ENCODE assay signal across 8 mouse cellular contexts in the genomic region with DNA sequence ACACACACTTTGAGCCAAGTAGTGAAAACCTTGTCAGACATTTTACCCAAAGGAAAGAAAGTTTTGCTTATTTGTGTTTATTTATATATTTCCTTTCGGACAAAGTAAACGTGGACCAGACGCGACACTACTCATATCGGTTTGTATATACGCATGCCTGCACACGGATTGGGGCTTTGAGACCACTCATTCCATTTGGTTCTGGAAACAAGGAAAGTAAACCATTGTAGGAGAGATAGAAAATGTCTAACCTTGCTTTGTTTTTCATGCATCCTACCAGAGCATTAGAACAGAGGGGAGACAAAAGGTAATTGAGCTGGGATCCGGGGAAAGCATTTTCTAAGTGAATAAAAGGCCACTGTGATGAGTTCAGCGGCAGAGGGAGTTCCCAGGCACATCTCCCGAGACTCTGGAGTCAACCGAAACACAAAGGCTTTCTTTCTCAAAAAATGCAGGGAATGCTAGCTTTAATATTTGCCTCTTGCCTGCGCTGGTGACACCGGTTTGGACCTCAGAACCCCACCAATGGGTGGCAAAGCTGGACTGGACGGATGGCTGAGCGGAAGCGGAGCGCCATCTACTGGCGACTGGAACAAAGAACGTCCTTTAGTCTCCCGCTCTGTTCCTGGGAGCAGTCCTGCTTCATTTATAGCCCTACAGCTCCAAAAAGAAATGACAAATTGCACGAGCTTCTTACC.
A peak's percentile ranks its signal among the peaks of the same experiment; 100 is the strongest.
DNase-seq lines count a peak whose midpoint lies in the region; ATAC-seq lines count a peak whose summit lies in the region.

No protein-coding gene starts in this region.

- H3K9me3 ChIP-seq in forebrain, embryonic 12.5 days, result no peaks in the 10 kb centered on the region
- H3K9me3 ChIP-seq in heart, embryonic 16.5 days (replicated peaks; ENCODE audit: control insufficient read depth, low read length), result no peaks in the 10 kb centered on the region
- H3K9me3 ChIP-seq in liver, embryonic 13.5 days (replicated peaks), result no peaks in the 10 kb centered on the region
- no peaks in the 10 kb centered on the region for H3K9me3 ChIP-seq in neural tube, embryonic 14.5 days (ENCODE audit: control insufficient read depth, low read length)

- peak overlapping the region; percentile 51 for H3K4me2 ChIP-seq in forebrain, embryonic 12.5 days
- peak overlapping the region; percentile 65 for H3K4me2 ChIP-seq in heart, embryonic 16.5 days (ENCODE audit: low read depth, low read length)
- H3K4me2 ChIP-seq in liver, embryonic 13.5 days, result no peak overlapping the region
- peak overlapping the region; percentile 52 for H3K4me2 ChIP-seq in neural tube, embryonic 14.5 days (ENCODE audit: low read depth, low read length)

- H3K27me3 ChIP-seq in forebrain, embryonic 12.5 days, result no peaks in the 10 kb centered on the region
- H3K27me3 ChIP-seq in heart, embryonic 16.5 days (ENCODE audit: control insufficient read depth, insufficient read depth, low read length), result no peaks in the 10 kb centered on the region
- no peaks in the 10 kb centered on the region for H3K27me3 ChIP-seq in liver, embryonic 13.5 days
- H3K27me3 ChIP-seq in neural tube, embryonic 14.5 days (ENCODE audit: control insufficient read depth, insufficient read depth, low read length), result no peaks in the 10 kb centered on the region

- peak overlapping the region; percentile 49; the same call in 1 of the 2 replicates for H3K9ac ChIP-seq in forebrain, embryonic 12.5 days
- 0 out of 2 replicates have a peak overlapping the region, but pooled peaks have one; percentile 23 for H3K9ac ChIP-seq in heart, embryonic 16.5 days (ENCODE audit: low read length)
- H3K9ac ChIP-seq in liver, embryonic 13.5 days, result no peak overlapping the region
- H3K9ac ChIP-seq in neural tube, embryonic 14.5 days (replicated peaks; ENCODE audit: low read depth, low read length), result no peak overlapping the region; the same call in 1 of the 2 replicates

- peak; percentile 51 for ATAC-seq in CD4-positive, CD25-positive, alpha-beta regulatory T cell, adult 4 months
- peak; percentile 89 for ATAC-seq in forebrain, embryonic 12.5 days (ENCODE audit: low FRiP score)
- ATAC-seq in heart, embryonic 16.5 days (replicated peaks; ENCODE audit: extremely low read depth, insufficient read depth, low FRiP score), result peak; percentile 67; the same call in 1 of the 2 replicates
- no peak for ATAC-seq in liver, embryonic 13.5 days (ENCODE audit: low read depth)
- peak; percentile 96 for ATAC-seq in neural tube, embryonic 14.5 days (ENCODE audit: low read depth)

- H3K4me1 ChIP-seq in forebrain, embryonic 12.5 days, result peaks cover 16% of the 10 kb centered on the region
- peaks cover 15% of the 10 kb centered on the region for H3K4me1 ChIP-seq in heart, embryonic 16.5 days (ENCODE audit: control insufficient read depth, insufficient read depth, low read length)
- no peaks in the 10 kb centered on the region for H3K4me1 ChIP-seq in liver, embryonic 13.5 days (replicated peaks)
- peaks cover 11% of the 10 kb centered on the region; the same call in 1 of the 2 replicates for H3K4me1 ChIP-seq in neural tube, embryonic 14.5 days (ENCODE audit: control insufficient read depth, insufficient read depth, low read length)

- 18% methylated on average over 21 of the region's 21 CpGs for WGBS in forebrain, embryonic 12.5 days
- WGBS in heart, embryonic 16.5 days, result 31% methylated on average over 21 of the region's 21 CpGs
- WGBS in liver, embryonic 13.5 days (ENCODE audit: insufficient replicate concordance), result 29% methylated on average over 21 of the region's 21 CpGs
- 21% methylated on average over 21 of the region's 21 CpGs for WGBS in neural tube, embryonic 14.5 days

- peak overlapping the region; percentile 29 for H3K4me3 ChIP-seq in forebrain, embryonic 12.5 days (replicated peaks)
- peak overlapping the region; percentile 28 for H3K4me3 ChIP-seq in heart, embryonic 16.5 days (ENCODE audit: low read length)
- H3K4me3 ChIP-seq in liver, embryonic 13.5 days (replicated peaks), result no peak overlapping the region
- H3K4me3 ChIP-seq in neural tube, embryonic 14.5 days (ENCODE audit: low read depth, low read length), result peak overlapping the region; percentile 20

- H3K36me3 ChIP-seq in forebrain, embryonic 12.5 days (replicated peaks), result no peaks in the 10 kb centered on the region
- H3K36me3 ChIP-seq in heart, embryonic 16.5 days (ENCODE audit: control insufficient read depth, insufficient read depth), result no peaks in the 10 kb centered on the region
- H3K36me3 ChIP-seq in liver, embryonic 13.5 days, result no peaks in the 10 kb centered on the region
- no peaks in the 10 kb centered on the region for H3K36me3 ChIP-seq in neural tube, embryonic 14.5 days (ENCODE audit: control insufficient read depth, insufficient read depth, low read length)

- H3K27ac ChIP-seq in forebrain, embryonic 12.5 days, result no peak overlapping the region
- no peak overlapping the region for H3K27ac ChIP-seq in heart, embryonic 16.5 days (ENCODE audit: low read length)
- H3K27ac ChIP-seq in liver, embryonic 13.5 days, result no peak overlapping the region
- H3K27ac ChIP-seq in neural tube, embryonic 14.5 days (ENCODE audit: low read depth, low read length), result peak overlapping the region; percentile 25; the same call in 1 of the 2 replicates

- peak; percentile 12 for DNase-seq in c-Kit-positive CD71-negative TER-119-negative erythroid progenitor cells, embryonic 14.5 days (ENCODE audit: low read depth)
- DNase-seq in kidney, postnatal 25 days, result peak; percentile 69 to 70
- peak; percentile 3 for DNase-seq in liver, embryonic 13.5 days
- peak; percentile 12 to 18 for DNase-seq in thymus, postnatal 36 days

Comparison
In these comparisons a context has a peak if more than half of its experiments do, and no peak if none do; other contexts are left out.
1. DNase-seq: peak in every context shown above with its lines; median percentile 70 in kidney, postnatal 25 days; 15 in thymus, postnatal 36 days; 12 in c-Kit-positive CD71-negative TER-119-negative erythroid progenitor cells, embryonic 14.5 days; 3 in liver, embryonic 13.5 days.
2. H3K9ac ChIP-seq: peak in forebrain, embryonic 12.5 days (single experiment) and heart, embryonic 16.5 days (single experiment); none in liver, embryonic 13.5 days (single experiment) and neural tube, embryonic 14.5 days (single experiment).